Mouse (Mus musculus): ENCODE data around the gene Dtd1.

Dtd1 gene

DNA sequence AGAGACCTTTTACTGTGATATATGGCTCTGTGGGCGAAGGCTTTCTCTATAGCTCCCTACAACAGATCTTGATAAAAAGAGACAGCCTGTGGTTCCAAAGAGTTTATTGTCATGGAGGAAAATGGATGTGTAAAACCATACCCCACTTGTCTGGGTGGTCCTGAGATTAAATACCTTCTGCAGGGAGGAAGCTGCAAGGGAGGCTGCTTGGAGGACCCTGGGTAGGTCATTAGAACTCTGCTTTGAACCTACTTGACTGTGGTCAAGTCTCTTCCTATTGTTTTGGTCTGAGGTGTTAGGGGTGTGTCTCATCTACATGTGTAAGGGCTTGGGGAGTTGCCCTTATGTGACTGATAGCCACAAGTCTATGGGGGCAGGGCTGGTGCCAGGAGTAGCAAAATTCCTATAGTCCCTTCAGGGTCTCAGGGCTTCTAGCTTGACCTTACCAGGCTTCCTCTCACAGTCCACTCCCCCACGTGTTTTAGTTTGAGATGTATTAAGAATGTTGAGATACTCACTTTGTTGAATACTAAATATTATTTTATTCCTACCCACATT, 115.6 kb downstream of the Dtd1 start:
- no peak for DNase-seq (ENCODE audit: low read depth)

DNA sequence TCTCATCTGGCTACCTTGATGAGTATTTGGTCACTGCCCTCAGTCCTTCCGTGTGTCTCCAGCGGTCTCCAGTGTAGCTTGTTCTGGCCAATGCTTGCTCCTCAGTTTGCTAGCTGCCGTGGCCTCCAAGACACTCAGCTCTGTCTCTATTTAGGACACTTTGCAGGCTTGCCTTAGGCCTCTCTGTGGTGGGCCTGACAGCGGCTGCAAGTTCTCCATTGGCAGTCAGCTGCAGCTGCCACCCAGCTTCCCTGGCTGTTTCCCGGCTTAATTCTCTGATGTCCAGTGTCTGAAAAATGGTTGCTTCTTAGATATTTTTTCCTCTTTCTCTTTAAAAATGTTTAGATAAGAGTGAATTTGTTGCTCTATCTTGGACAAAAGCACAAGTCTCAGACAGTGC, 116.6 kb downstream of the Dtd1 start:
- DNase-seq (ENCODE audit: low read depth) = no peak

DNA sequence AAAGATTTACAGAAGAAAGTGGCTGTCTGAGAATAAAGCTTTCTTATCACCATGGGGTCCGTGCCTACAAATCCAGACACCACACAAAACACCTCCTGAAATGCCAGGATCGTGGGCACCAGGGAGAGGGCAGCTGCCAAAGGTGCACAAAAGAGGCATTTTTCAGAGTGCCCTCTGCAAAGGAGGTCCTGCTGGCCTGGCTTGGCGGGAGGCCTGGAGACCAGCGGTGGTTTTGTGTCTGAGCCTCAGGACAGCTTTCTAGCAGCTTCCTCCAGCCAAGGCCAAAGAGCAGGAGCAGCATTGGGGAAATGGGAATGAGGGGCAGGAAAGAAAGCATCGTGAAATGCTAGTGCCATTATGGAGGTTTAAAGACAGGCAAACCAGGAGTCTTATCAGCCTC, 118.6 kb downstream of the Dtd1 start:
- no peak for DNase-seq (ENCODE audit: low read depth)

DNA sequence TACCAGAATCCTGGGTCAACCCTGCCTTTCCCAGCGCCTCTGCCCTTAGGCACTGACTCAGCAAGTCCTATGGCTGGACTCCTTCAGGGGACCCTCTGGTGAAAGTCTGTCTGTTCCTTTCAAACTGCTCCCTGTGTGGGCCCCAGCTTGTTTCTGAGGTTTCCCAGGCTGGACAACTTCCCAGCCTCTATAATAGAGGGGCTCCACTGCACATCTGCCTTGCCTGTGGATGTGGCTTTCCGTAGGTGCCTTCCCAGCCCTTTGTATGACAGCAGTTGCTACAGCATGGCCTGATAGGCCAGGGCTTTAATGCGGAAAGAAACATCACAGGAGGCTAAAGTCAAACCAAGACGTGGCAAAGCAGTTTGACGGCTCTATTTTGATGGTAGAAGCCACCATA, 119.6 kb downstream of the Dtd1 start:
- DNase-seq (ENCODE audit: low read depth) = no peak

DNA sequence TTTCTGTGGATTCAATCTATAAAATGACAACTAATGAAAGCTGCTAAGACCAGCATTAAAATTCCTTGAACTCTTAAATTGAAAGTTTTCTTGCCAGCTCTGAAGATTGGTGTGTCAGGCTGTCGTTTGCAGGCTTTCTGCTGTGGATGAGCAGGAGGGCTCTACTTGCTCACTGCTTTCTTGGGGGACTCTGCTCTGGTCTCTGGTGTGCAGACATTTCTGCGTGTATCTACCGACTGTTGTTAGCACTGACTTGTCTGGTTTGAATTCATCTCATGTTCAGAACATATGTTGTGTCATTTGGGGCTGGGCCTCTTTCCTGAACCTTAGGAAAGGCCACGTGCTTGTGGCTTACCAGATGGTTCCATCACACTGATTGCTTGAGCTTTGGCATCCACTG, 120.0 kb downstream of the Dtd1 start:
- DNase-seq (ENCODE audit: low read depth) = no peak

DNA sequence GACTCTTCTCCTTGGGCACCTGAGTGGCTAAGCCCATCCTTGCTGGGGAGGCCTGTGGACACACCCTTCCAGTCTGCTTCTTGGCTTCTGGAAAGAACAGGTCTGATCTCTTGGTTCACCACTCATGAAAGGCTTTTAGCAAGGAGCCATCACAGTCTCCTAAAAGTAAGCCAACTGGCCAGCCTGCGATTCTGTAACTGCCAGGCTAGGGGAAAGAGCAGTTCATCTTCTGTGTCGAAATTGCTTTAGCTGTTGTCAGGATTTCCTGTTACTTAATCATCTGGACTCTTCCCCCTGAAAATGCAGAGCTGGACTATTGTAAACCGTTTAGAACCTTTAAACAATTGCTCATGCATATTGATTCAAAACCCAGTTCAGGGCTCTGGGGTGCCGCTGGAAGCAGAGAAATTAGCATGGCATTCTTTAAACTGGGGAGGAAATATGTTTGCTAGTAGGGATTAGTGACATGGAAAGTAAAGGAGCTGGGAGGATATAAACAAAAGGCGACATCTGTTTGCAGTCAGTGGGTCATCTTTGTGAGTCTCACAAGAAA, 120.8 kb downstream of the Dtd1 start:
- no peak for DNase-seq (ENCODE audit: low read depth)

DNA sequence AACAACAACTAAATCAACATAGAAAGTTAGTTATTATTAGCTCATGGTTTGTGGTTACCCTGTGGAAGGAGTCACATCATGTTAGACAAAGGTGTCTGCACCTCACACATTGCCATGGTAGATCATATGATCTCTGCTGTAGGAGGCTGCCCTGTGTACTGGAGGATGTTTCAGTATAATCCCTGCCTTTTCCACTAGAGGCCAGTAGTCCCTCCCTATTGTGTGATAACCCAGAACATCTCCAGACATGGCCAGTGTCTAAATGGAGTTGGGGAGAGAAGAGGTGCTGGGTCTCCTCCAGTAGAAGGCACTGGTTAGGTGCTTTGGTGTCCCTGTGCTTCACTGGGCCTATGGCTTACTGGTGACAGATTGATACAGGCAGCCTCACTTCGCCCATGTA, 125.0 kb downstream of the Dtd1 start:
- DNase-seq (ENCODE audit: low read depth) = peak; percentile 20

DNA sequence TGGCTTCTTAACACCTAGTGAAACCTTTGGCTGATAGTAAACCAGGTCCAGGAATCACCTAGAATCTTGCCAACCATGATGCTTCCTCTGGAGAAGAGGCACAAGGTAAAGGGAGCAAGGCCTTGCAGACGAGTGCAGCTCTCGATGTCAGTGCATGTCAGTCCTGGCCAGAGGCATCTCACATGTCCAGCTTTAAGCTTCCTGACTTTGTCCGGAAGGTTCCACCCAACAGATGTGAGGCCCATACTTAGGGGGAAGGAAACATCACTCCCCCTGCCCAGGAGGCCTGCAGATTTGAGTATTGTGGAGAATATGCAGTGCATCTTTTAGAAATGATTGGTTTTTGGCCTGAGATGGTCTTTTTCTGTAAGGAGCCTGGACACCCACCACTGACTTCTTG, 127.4 kb downstream of the Dtd1 start:
- DNase-seq (ENCODE audit: low read depth) = no peak

DNA sequence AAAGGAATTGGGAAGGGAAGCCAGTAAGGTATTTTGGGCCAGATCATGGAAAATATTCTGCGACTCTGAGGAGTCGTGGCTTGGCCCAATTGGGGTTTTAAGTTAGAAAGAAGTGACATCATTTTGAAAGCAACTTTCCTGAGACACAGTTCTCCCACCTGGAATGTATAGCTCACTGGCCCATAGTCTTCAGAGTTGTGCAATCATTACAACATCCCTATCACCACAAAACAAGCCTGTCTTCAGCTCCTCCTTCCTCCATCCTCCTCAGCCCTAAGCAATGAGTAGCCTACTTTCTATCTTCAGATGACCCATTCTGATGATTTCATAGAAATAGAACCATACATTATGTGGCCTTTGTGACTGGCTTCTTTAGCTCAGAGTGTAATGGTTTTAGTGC, 130.1 kb downstream of the Dtd1 start:
- DNase-seq (ENCODE audit: low read depth) = no peak

DNA sequence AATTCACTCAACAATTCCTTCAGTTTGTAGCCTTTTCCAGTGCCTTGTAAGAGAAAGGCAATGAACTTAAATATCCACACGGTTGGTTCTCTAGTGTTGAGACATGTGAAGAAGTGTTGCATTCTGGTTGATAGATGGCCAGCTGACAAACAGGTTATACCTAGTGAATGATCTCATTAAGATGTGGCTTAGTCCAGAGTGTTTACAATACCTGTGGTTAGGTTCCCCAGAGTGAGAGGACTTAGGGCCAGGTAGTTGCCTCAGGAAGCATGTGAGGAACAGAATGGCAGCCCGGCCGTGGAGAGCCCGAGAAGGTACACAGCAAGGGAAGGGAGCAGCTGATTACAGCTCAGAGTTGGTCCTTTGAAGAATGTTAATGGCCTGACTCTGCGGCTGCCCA, 138.5 kb downstream of the Dtd1 start:
- DNase-seq (ENCODE audit: low read depth) = no peak

DNA sequence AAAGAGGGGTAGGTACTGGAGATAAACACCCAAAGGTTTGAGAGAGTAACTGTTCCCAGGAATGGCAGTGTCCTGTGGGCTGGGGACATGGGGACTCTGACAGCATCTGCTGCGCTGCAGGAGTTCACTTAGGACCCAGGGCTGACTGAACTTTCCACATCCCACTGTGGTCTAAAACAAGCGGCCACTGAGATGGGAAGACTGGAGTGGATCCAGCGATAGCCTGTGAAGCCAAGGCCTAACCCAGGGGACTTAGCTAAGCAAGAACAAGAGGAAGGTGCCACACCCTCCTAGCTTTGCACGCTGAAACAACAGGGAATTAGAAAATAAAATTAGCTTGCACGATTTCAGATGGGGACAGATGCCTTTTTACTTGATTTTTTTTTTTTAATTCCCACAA, 138.9 kb downstream of the Dtd1 start:
- DNase-seq (ENCODE audit: low read depth) = no peak

DNA sequence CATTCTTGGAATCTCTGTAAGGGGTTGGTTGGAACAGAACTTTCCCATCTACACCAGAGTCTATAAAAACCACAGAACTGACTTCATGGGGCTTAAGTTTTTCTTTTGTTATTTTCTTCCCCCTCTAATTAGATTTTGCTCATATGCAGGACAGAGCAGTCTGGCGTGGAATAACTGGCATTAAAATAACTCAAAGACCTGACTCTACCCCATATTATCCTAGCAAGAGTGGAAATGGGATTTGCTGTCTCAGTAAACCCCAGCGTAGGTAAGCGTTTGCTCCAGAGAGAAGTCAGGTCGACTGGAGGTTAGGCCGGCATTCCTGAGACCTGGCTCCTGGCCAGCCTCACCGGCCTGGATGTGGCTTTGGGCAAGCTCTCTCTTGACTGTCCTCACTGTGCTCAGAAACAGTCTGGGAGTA, 140.9 kb downstream of the Dtd1 start:
- DNase-seq (ENCODE audit: low read depth) = no peak

DNA sequence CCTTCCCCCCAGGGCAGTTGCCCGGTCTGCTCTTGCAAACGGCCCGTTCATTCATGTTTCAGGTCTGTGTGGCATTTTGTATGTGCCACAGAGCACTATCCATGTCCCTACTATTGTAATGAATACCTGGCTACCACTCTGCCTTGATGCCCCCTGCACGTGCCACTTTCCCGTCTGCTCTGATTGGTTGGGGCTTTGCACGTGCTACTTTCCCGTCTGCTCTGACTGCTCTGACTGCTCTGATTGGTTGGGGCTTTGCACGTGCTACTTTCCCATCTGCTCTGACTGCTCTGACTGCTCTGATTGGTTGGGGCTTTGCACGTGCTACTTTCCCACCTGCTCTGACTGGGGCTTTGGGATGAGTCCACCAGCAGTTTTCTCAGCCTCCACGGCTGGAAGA, 142.3 kb downstream of the Dtd1 start:
- DNase-seq (ENCODE audit: low read depth) = no peak

DNA sequence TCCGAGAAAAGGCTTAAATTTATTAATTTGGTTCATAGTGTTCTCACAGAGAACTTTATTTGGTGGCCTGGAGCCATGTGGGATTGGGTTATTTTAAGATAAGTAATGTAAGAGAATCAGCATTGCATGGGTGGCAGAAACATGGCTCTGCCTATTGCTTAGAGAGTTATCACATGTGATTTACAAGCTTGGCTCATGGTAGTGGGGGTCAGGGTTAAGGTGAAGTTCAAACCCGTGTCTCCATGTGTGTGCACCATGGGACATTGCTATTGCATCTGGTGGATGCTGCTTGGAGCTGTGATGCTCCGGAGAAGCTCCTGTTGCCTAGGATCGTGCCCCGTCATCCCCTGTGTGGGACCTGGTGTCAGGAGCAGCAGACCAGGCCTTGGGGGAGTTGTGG, 143.6 kb downstream of the Dtd1 start:
- no peak for DNase-seq (ENCODE audit: low read depth)

DNA sequence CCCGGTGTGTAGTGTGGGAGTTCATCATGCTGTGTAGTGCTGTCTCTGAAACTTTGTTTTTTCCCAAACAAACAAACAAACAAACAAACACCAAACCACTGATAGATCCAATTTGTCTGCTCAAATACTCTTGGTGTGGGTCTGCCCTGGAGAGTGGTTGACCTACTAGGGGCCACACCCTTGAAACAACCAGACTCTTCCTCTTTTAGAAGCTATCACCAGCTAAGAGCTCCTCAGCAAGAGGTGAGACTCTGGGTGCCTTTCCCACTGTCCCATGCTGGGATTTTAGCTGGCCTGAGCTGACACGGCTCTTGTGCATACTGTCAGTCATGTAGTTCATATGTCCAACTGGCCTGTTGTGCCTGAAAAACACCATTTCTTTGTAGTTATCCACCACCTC, 145.6 kb downstream of the Dtd1 start:
- no peak for DNase-seq (ENCODE audit: low read depth)

DNA sequence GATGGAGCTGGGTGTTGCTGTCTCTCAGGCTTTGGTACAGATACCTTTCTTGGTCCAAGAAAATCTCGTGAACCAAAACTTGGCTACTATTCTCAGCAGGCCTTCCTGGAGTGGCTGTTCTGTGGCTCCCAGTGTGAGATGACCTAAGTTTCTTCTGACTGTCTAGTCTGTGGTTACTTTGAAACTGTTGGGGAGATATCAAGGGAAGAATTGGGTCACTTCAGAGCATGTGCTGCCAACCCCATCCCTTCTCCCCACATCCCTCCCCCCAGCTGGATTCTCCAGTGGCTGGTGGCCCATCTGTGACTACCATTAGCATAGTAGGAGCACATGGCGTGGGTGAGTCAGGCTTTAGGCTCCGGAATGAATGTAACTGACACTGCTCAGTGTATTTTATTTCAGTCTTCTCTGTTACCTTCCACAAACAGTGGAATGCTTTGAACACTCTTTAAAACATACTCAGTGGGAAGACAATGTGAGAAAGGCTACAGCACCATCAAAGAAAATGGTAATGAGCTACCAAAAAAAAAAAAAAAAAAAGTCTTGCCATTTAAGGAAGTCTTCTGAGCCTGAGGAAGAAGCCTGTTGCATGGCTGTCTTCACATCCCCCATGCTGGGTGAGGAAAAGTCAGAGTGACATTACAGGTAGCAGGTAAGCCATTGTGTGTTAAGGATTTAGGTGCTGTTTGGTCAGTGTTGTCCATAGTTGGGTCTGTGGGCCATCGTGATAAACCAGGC, 146.5 kb downstream of the Dtd1 start:
- DNase-seq (ENCODE audit: low read depth) = no peak

DNA sequence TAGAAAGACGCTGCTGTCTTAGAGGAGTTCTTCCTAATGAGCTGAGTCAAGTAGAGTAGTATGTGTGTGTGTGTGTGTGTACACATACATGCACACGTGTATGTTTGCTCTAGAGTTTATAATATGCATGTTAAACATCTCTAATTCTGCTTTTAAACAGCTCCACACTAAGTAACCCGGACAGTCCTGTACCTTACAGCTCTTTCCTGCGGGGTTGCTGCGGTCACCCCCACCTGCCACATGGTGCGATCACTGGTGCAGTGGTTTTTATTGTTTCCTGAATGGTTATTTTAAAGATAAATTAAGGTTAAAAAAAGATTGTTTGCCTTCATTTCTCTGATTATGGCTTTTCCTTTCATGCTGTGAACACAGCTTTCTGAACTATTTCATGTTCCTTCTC, 153.9 kb downstream of the Dtd1 start:
- DNase-seq (ENCODE audit: low read depth) = no peak

DNA sequence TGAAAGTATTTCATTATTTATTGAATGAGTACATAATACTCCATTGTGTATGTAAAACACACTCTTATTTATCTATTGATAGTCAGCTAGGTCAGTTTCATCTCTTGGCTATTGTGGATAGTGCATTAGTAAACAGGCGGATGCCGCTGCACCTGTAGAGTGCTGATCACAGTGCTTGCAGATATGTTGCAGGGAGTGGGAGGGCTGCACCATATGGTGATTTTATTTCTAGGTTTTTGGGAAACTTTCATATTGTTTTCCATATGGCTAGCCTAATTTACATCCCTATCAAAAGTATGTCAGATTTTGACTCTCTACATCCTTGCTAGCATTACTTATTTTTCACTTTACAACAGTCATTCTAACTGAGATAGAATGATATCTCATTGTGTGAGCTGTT, 155.3 kb downstream of the Dtd1 start:
- DNase-seq (ENCODE audit: low read depth) = no peak

DNA sequence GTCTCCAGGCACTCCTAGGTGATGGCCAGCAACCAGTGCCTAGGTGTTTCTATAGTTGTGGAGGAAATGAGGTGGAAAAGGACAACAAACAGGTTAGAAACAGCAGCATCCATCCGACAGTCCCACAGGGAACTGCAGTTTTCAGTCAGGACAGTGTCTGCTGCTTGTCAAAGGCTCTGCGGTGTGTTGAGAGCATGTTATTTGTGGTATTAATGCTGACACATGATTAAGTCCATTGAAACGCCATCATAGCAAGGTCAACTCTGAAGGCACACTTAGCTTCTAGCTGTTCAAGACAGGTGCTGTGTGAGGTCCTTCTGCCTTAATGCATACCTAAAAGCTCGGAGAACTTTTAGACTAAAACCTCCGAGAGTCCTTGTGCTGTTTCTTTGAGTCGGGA, 161.0 kb downstream of the Dtd1 start:
- no peak for DNase-seq (ENCODE audit: low read depth)

DNA sequence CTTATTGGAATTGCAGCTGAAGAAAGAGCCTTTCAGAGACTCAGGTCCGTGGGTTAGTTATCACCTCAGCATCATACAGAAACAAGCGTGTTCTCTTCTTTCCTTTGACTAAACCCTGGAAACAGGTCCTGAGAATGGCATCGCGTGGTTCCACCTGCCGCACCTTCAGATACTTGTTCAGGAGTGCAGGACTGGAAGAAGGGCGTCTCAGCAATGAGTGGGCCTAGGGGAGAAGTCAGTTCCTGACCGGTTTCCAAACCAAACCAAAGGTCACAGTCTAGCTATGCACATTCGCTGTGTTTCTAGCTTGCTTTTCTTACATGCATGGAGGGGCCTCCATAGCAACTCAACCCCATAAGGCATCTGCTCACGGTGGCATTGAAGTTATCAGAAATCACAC, 164.0 kb downstream of the Dtd1 start:
- no peak for DNase-seq (ENCODE audit: low read depth)

DNA sequence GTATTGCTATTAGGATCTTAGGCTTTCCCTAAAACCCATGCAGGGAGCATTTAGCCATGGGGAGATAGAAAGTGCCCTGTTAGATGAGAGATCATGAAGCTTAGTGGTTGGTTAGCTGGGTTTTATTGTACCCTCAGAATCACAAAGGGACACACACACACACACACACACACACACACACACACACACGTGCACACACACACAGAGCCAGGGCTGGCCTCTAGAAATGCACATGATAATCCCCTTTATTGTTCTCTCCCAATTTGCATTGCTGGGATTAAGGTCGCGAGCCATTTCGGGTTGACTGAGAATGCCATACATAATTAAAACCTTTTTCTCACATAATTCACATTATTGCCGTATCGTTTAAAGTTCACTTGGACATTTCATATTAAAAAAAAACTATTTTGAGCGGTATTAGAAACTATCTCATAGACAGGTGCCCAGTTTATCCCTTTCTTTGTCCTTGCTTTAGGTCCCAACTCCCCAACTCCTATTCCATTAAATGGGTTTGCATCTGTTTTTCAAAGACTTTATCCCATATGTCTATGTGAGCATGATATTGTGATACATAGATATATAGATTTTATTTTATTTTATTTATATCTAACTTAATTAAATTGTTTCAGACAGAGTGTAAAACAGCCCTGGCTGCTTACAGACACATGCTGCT, 164.6 kb downstream of the Dtd1 start:
- no peak for DNase-seq (ENCODE audit: low read depth)

DNA sequence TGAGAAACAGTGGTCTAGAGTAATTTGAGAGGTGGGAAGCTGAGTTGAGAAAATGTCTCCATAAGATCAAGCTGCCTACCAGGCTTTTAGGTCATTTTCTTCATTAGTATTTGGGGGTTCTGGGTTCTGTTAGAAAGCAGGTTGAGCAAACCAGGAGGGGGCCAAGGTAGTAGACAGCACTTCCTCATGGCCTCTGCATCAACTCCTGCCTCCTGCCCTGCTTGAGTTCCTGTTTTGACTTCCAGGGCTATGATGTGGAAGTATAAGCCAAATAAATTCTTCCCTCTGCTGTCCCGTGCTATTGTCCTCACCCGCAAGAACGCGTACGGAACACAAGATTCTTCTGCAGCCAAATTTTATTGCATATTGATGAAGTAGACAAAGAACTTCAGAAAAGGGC, 165.5 kb downstream of the Dtd1 start:
- DNase-seq (ENCODE audit: low read depth) = no peak

DNA sequence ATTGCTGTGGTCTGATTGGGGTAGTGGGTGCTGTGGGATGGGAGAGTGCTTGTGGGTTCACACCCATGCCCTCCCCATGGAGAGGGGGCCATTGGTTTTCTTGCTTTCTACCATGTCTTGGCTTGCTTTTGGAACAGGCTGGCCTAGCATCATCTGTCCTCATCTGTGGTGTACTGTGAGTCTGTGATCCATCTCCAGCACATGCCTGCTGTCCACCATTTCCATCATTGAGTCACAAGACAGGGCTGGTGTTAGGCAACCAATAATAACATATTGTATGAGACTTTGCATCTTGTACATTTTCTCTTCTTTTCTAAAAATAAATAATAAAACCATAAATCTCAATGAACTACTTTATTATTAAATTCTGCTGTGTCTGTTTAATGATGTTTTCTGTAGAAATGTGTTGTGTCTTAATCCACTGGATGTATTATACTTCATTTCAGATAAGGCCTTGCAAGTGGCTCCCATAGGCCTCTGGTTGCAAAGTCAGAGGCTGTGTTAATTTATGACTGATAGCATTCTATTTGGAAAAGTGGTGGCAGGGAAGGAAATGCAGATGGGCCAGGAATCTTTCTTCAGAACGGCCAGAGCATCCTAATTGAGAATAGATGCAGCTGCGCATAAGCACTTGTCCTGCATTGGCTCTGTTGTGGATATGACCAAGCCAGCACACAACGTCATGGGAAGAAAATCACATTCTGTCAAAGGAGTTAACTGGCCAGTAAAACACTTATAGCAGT, 168.8 kb downstream of the Dtd1 start:
- no peak for DNase-seq (ENCODE audit: low read depth)
